Mouse (Mus musculus): ENCODE data around the gene Pax5. TPM values are rescaled to one million over a fixed set of nuclear protein-coding genes. Genes with fewer than 3 reads are reported as not detected.

Pax5 gene
- total RNA-seq, 2 experiments from 2014 or later: 0.82 to 8.7 TPM

- DNase-seq: peak; percentile 27 to 47
Observed at GRCm38 (mm10) chr4:44597965-44598364, 112.3 kb downstream of the Pax5 start.

GRCm38 (mm10) chr4:44593091-44593490 lies 117.2 kb downstream of the Pax5 start:
- no peak for DNase-seq

GRCm38 (mm10) chr4:44582687-44583086 lies 127.6 kb downstream of the Pax5 start:
- no peak for DNase-seq

GRCm38 (mm10) chr4:44578591-44578990 lies 131.7 kb downstream of the Pax5 start:
- DNase-seq: no peak

- peak; percentile 11 to 62 for DNase-seq
Observed at GRCm38 (mm10) chr4:44577293-44577692, 133.0 kb downstream of the Pax5 start.

GRCm38 (mm10) chr4:44576786-44577185 lies 133.5 kb downstream of the Pax5 start:
- no peak for DNase-seq

GRCm38 (mm10) chr4:44573017-44573416 lies 137.3 kb downstream of the Pax5 start:
- DNase-seq: no peak

GRCm38 (mm10) chr4:44572373-44572772 lies 137.9 kb downstream of the Pax5 start:
- DNase-seq: no peak

GRCm38 (mm10) chr4:44569138-44569537 lies 141.1 kb downstream of the Pax5 start:
- DNase-seq: no peak

GRCm38 (mm10) chr4:44568666-44569065 lies 141.6 kb downstream of the Pax5 start:
- no peak for DNase-seq

GRCm38 (mm10) chr4:44566401-44566800 lies 143.9 kb downstream of the Pax5 start:
- no peak for DNase-seq

- no peak for DNase-seq
Observed at GRCm38 (mm10) chr4:44565126-44566082, 144.9 kb downstream of the Pax5 start.

GRCm38 (mm10) chr4:44564602-44565001 lies 145.7 kb downstream of the Pax5 start:
- DNase-seq: peak; percentile 49 to 81

GRCm38 (mm10) chr4:44560956-44561355 lies 149.3 kb downstream of the Pax5 start:
- DNase-seq: no peak

- no peak for DNase-seq
Observed at GRCm38 (mm10) chr4:44558564-44558955, 151.7 kb downstream of the Pax5 start.

- peak; percentile 7 to 24 for DNase-seq
Observed at GRCm38 (mm10) chr4:44557815-44558563, 152.3 kb downstream of the Pax5 start.

- DNase-seq: no peak
Observed at GRCm38 (mm10) chr4:44556586-44557281, 153.6 kb downstream of the Pax5 start.

- no peak for DNase-seq
Observed at GRCm38 (mm10) chr4:44555576-44555975, 154.7 kb downstream of the Pax5 start.

GRCm38 (mm10) chr4:44551470-44551869 lies 158.8 kb downstream of the Pax5 start:
- DNase-seq: no peak

GRCm38 (mm10) chr4:44549029-44549428 lies 161.3 kb downstream of the Pax5 start:
- DNase-seq: no peak

GRCm38 (mm10) chr4:44545669-44546068 lies 164.6 kb downstream of the Pax5 start:
- DNase-seq: no peak

GRCm38 (mm10) chr4:44544495-44544894 lies 165.8 kb downstream of the Pax5 start:
- DNase-seq: no peak

GRCm38 (mm10) chr4:44543880-44544279 lies 166.4 kb downstream of the Pax5 start:
- DNase-seq: no peak
